Comparison of ENCODE assay signal across 27 mouse cellular contexts in genomic region chr6:84783994-84784393, GRCm38 (mm10).
"Had no signal": no experiment of that assay in that cellular context is flagged by ENCODE, and none has a peak within 500 bp of the region (broad histone marks: within the 10 kb centered on the region; RNA-seq: fewer than 3 reads in every experiment).

No protein-coding gene starts in this region.

- H3K9me3 ChIP-seq: heart, embryonic 10.5 days; heart, embryonic 12.5 days; hindbrain, embryonic 10.5 days; hindbrain, embryonic 12.5 days; intestine, embryonic 15.5 days; kidney, embryonic 15.5 days; limb, embryonic 13.5 days; limb, embryonic 15.5 days; liver, embryonic 12.5 days had no signal

- H3K9ac ChIP-seq: heart, embryonic 12.5 days; hindbrain, embryonic 12.5 days; hindbrain, embryonic 14.5 days; intestine, embryonic 15.5 days; kidney, embryonic 15.5 days; limb, embryonic 13.5 days; limb, embryonic 15.5 days; liver, embryonic 12.5 days; liver, embryonic 14.5 days had no signal

- ATAC-seq: hindbrain, embryonic 16.5 days; inflammation-experienced regulatory T-cells, adult 6 months; intestine, embryonic 15.5 days; liver, embryonic 12.5 days had no signal

- H3K27ac ChIP-seq: gastrocnemius, adult 2 months; heart, embryonic 10.5 days; hindbrain, embryonic 10.5 days; hindbrain, embryonic 12.5 days; hindbrain, embryonic 14.5 days; intestine, embryonic 15.5 days; kidney, embryonic 15.5 days; kidney, postnatal 0 days; limb, embryonic 13.5 days; limb, embryonic 15.5 days; liver, embryonic 12.5 days; liver, embryonic 14.5 days had no signal

- H3K4me1 ChIP-seq: intestine, embryonic 15.5 days; limb, embryonic 15.5 days had no signal

- H3K4me2 ChIP-seq: heart, embryonic 12.5 days; hindbrain, embryonic 12.5 days; hindbrain, embryonic 14.5 days; intestine, embryonic 15.5 days; kidney, embryonic 15.5 days; limb, embryonic 13.5 days; limb, embryonic 15.5 days; liver, embryonic 12.5 days had no signal

- H3K36me3 ChIP-seq: heart, embryonic 10.5 days; heart, embryonic 12.5 days; hindbrain, embryonic 10.5 days; hindbrain, embryonic 12.5 days; intestine, embryonic 15.5 days; kidney, embryonic 15.5 days; limb, embryonic 13.5 days; limb, embryonic 15.5 days; liver, embryonic 12.5 days had no signal

- DNase-seq: gastrocnemius, adult 2 months; gastrocnemius, postnatal 10 days; gastrocnemius, postnatal 25 days; heart, adult 18-20 months; heart, postnatal 10 days; heart, postnatal 4 days; kidney, adult 11 months; kidney, adult 2 months; kidney, adult 9 months; kidney, postnatal 14 days; kidney, postnatal 36 days; layer of hippocampus, postnatal 36 days; left cerebral cortex, postnatal 4 days had no signal

- H3K27me3 ChIP-seq: heart, embryonic 12.5 days; hindbrain, embryonic 12.5 days; intestine, embryonic 15.5 days; kidney, embryonic 15.5 days; limb, embryonic 13.5 days; limb, embryonic 15.5 days; liver, embryonic 12.5 days had no signal

- H3K4me3 ChIP-seq: gastrocnemius, adult 2 months; heart, embryonic 10.5 days; heart, embryonic 12.5 days; hindbrain, embryonic 10.5 days; hindbrain, embryonic 12.5 days; intestine, embryonic 15.5 days; kidney, embryonic 15.5 days; limb, embryonic 13.5 days; limb, embryonic 15.5 days; liver, embryonic 12.5 days had no signal
